ENCODE assay signal across 11 mouse cellular contexts in genomic region chr10:121376530-121377271, GRCm38 (mm10). TPM values are rescaled to one million over a fixed set of nuclear protein-coding genes. Genes with fewer than 3 reads are reported as not detected.
DNase-seq lines count a peak whose midpoint lies in the region; ATAC-seq lines count a peak whose summit lies in the region.
"Had no signal": no experiment of that assay in that cellular context is flagged by ENCODE, and none has a peak within 500 bp of the region (broad histone marks: within the 10 kb centered on the region; RNA-seq: fewer than 3 reads in every experiment).

No protein-coding gene starts in this region.

- no peak overlapping the region for H3K4me3 ChIP-seq in forebrain, embryonic 13.5 days
- no peak overlapping the region for H3K4me3 ChIP-seq in neural tube, embryonic 15.5 days (replicated peaks)
- H3K4me3 ChIP-seq: midbrain, embryonic 12.5 days had no signal

- WGBS in forebrain, embryonic 13.5 days: 93% methylated on average over 24 of the region's 24 CpGs
- 89% methylated on average over 24 of the region's 24 CpGs for WGBS in neural tube, embryonic 15.5 days

- H3K27me3 ChIP-seq in forebrain, embryonic 13.5 days: no peaks in the 10 kb centered on the region
- no peaks in the 10 kb centered on the region for H3K27me3 ChIP-seq in neural tube, embryonic 15.5 days (replicated peaks)
- H3K27me3 ChIP-seq: midbrain, embryonic 12.5 days had no signal

- H3K9ac ChIP-seq in forebrain, embryonic 13.5 days: no peak overlapping the region
- no peak overlapping the region for H3K9ac ChIP-seq in neural tube, embryonic 15.5 days (replicated peaks)
- H3K9ac ChIP-seq: midbrain, embryonic 12.5 days had no signal

- H3K4me2 ChIP-seq in forebrain, embryonic 13.5 days: no peak overlapping the region
- no peak overlapping the region for H3K4me2 ChIP-seq in neural tube, embryonic 15.5 days
- H3K4me2 ChIP-seq: midbrain, embryonic 12.5 days had no signal

- H3K36me3 ChIP-seq in forebrain, embryonic 13.5 days (ENCODE audit: poor library complexity, severe bottlenecking): peaks cover 85% of the 10 kb centered on the region
- H3K36me3 ChIP-seq in neural tube, embryonic 15.5 days: peaks cover 84% of the 10 kb centered on the region

- H3K9me3 ChIP-seq in forebrain, embryonic 13.5 days (replicated peaks): no peaks in the 10 kb centered on the region
- H3K9me3 ChIP-seq in neural tube, embryonic 15.5 days (replicated peaks): no peaks in the 10 kb centered on the region
- H3K9me3 ChIP-seq: midbrain, embryonic 12.5 days had no signal

- no peaks in the 10 kb centered on the region for H3K4me1 ChIP-seq in forebrain, embryonic 13.5 days
- no peaks in the 10 kb centered on the region for H3K4me1 ChIP-seq in neural tube, embryonic 15.5 days
- H3K4me1 ChIP-seq: midbrain, embryonic 12.5 days had no signal

- peak; percentile 20 for DNase-seq in spleen, adult 12 weeks (ENCODE audit: low spot score)
- DNase-seq in spleen, adult 18-20 months: no peak
- DNase-seq in gonadal fat pad, adult 2 months (ENCODE audit: low read depth): peak; percentile 56
- peak; percentile 31 to 52 for DNase-seq in kidney, postnatal 4 days
- no peak for DNase-seq in thymus, postnatal 14 days
- DNase-seq: cerebellum, adult 18-20 months; heart, postnatal 36 days; thymus, postnatal 36 days had no signal

- H3K27ac ChIP-seq in forebrain, embryonic 13.5 days: no peak overlapping the region
- H3K27ac ChIP-seq in neural tube, embryonic 15.5 days (replicated peaks): no peak overlapping the region
- H3K27ac ChIP-seq: midbrain, embryonic 12.5 days had no signal

- no peak for ATAC-seq in forebrain, embryonic 13.5 days
- ATAC-seq in neural tube, embryonic 15.5 days (ENCODE audit: low FRiP score): no peak

RNA-seq across cellular contexts. Expression of gene Gns, which starts 11.8 kb away (rescaled TPM):
- 91.2 and 161 TPM in 2 replicates for polyA plus RNA-seq in gonadal fat pad, adult 2 months (2012; rRNA removed)
- polyA plus RNA-seq in forebrain, embryonic 13.5 days (2015; fragmentation: Nextera tagmentation; extraction: Ambion mirVana): 25.0 and 30.5 TPM in 2 replicates
- 39.8 and 41.5 TPM in 2 replicates for polyA plus RNA-seq in neural tube, embryonic 15.5 days (2015; fragmentation: Nextera tagmentation; extraction: Ambion mirVana)

RNA-seq across cellular contexts. Expression of gene Tbc1d30, which starts 25.6 kb away (rescaled TPM):
- polyA plus RNA-seq in gonadal fat pad, adult 2 months (2012; rRNA removed): 7.3 and 9.3 TPM in 2 replicates
- 5.0 and 6.2 TPM in 2 replicates for polyA plus RNA-seq in forebrain, embryonic 13.5 days (2015; fragmentation: Nextera tagmentation; extraction: Ambion mirVana)
- polyA plus RNA-seq in neural tube, embryonic 15.5 days (2015; fragmentation: Nextera tagmentation; extraction: Ambion mirVana): 16.2 and 18.2 TPM in 2 replicates

Comparison
In these comparisons a context has a peak if more than half of its experiments do, and no peak if none do; other contexts are left out.
1. DNase-seq: peak in spleen, adult 12 weeks (single experiment), gonadal fat pad, adult 2 months (single experiment) and kidney, postnatal 4 days (2 of 2); none in spleen, adult 18-20 months (0 of 2) and thymus, postnatal 14 days (single experiment).